In the genomic region with DNA sequence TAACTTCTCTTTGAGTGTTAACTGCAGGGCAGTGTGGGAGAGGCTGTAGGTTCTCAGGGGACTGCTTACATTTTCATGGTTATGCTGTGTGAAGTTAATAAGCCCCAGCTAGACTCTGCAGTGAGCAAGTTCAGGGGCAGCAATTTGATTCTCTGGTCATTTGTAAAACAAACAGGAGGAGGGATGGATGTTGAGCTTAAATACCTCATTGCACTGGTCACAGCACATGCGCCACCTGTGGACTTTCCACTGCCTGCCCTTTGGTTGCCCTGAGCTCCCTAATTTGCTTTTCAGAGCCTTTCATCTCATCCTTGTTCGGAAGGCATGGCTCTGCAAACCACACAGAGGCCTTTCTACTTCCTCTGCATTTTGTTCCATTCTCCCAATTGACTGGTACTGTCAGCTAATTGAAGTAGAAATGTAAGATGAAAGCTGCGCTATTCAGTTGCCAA, we compare ENCODE assay signal across 20 mouse cellular contexts.
A peak's percentile ranks its signal among the peaks of the same experiment; 100 is the strongest.
DNase-seq lines count a peak whose midpoint lies in the region; ATAC-seq and TF ChIP-seq lines count a peak whose summit lies in the region.
"Had no signal": no experiment of that assay in that cellular context is flagged by ENCODE, and none has a peak within 500 bp of the region (broad histone marks: within the 10 kb centered on the region; RNA-seq: fewer than 3 reads in every experiment).

No protein-coding gene starts in this region.

- no peaks in the 10 kb centered on the region for H3K27me3 ChIP-seq in forebrain, postnatal 0 days (ENCODE audit: insufficient read depth, low read length)
- H3K27me3 ChIP-seq in forebrain, embryonic 11.5 days (ENCODE audit: control insufficient read depth, insufficient read depth, low read length): no peaks in the 10 kb centered on the region
- H3K27me3 ChIP-seq in CH12.LX (replicated peaks): no peaks in the 10 kb centered on the region
- H3K27me3 ChIP-seq in embryonic facial prominence, embryonic 15.5 days: no peaks in the 10 kb centered on the region
- H3K27me3 ChIP-seq: embryonic facial prominence, embryonic 13.5 days; megakaryocyte, embryonic 14.5 days; neural tube, embryonic 15.5 days had no signal

- WGBS in forebrain, postnatal 0 days: 31% methylated on average over 3 of the region's 3 CpGs
- 69% methylated on average over 3 of the region's 3 CpGs for WGBS in forebrain, embryonic 11.5 days
- WGBS in embryonic facial prominence, embryonic 15.5 days: 61% methylated on average over 3 of the region's 3 CpGs

- TF ChIP-seq RAD21 in CH12.LX (IDR thresholded peaks at IDR 0.05; ENCODE audit: low read depth, low read length): peak; percentile 29

- H3K4me3 ChIP-seq in forebrain, postnatal 0 days (ENCODE audit: low read depth, low read length): no peak overlapping the region
- no peak overlapping the region for H3K4me3 ChIP-seq in forebrain, embryonic 11.5 days (ENCODE audit: low read depth, low read length)
- no peak overlapping the region for H3K4me3 ChIP-seq in layer of hippocampus, adult 2 months
- no peak overlapping the region for H3K4me3 ChIP-seq in CH12.LX (replicated peaks in 1 of 3; ENCODE audit: low read depth in 2 of 3, low read length in 2 of 3, poor library complexity in 1 of 3)
- no peak overlapping the region for H3K4me3 ChIP-seq in embryonic facial prominence, embryonic 15.5 days (replicated peaks)
- H3K4me3 ChIP-seq: embryonic facial prominence, embryonic 13.5 days; heart, adult 2 months; megakaryocyte, embryonic 14.5 days; neural tube, embryonic 15.5 days had no signal

- no peak overlapping the region for H3K9ac ChIP-seq in forebrain, postnatal 0 days
- H3K9ac ChIP-seq in forebrain, embryonic 11.5 days (ENCODE audit: low read length): no peak overlapping the region
- 0 out of 2 replicates have a peak overlapping the region, but pooled peaks have one; percentile 11 for H3K9ac ChIP-seq in CH12.LX (ENCODE audit: insufficient read depth, low read depth)
- no peak overlapping the region for H3K9ac ChIP-seq in embryonic facial prominence, embryonic 15.5 days
- H3K9ac ChIP-seq: embryonic facial prominence, embryonic 13.5 days; hindbrain, embryonic 14.5 days; neural tube, embryonic 15.5 days had no signal

- peak; percentile 29 for ATAC-seq in forebrain, postnatal 0 days
- ATAC-seq in forebrain, embryonic 11.5 days (replicated peaks; ENCODE audit: low FRiP score): no peak
- ATAC-seq in embryonic facial prominence, embryonic 15.5 days (ENCODE audit: insufficient number of reproducible peaks, low FRiP score, low TSS enrichment, low read depth): no peak
- ATAC-seq: intestine, embryonic 16.5 days had no signal

- no peaks in the 10 kb centered on the region for H3K9me3 ChIP-seq in forebrain, postnatal 0 days (ENCODE audit: low read length)
- H3K9me3 ChIP-seq in forebrain, embryonic 11.5 days (ENCODE audit: control insufficient read depth, low read length): no peaks in the 10 kb centered on the region
- H3K9me3 ChIP-seq in CH12.LX (replicated peaks; ENCODE audit: low read length): peaks cover 8% of the 10 kb centered on the region
- H3K9me3 ChIP-seq in embryonic facial prominence, embryonic 15.5 days (replicated peaks): no peaks in the 10 kb centered on the region
- H3K9me3 ChIP-seq: embryonic facial prominence, embryonic 13.5 days; megakaryocyte, embryonic 14.5 days; neural tube, embryonic 15.5 days had no signal

- H3K4me2 ChIP-seq in forebrain, postnatal 0 days (ENCODE audit: low read depth): no peak overlapping the region
- H3K4me2 ChIP-seq in forebrain, embryonic 11.5 days (ENCODE audit: low read depth, low read length, severe bottlenecking): no peak overlapping the region
- H3K4me2 ChIP-seq in CH12.LX (ENCODE audit: insufficient read depth, low read depth, poor library complexity, severe bottlenecking): peak overlapping the region; percentile 38
- H3K4me2 ChIP-seq in embryonic facial prominence, embryonic 15.5 days (replicated peaks): no peak overlapping the region
- H3K4me2 ChIP-seq: embryonic facial prominence, embryonic 13.5 days; hindbrain, embryonic 14.5 days; liver, embryonic 11.5 days; neural tube, embryonic 15.5 days had no signal

- H3K36me3 ChIP-seq in forebrain, postnatal 0 days (ENCODE audit: insufficient read depth): no peaks in the 10 kb centered on the region
- no peaks in the 10 kb centered on the region for H3K36me3 ChIP-seq in forebrain, embryonic 11.5 days (ENCODE audit: control insufficient read depth, insufficient read depth, low read length)
- H3K36me3 ChIP-seq in CH12.LX (replicated peaks in 1 of 2; ENCODE audit: control insufficient read depth in 1 of 2, insufficient read depth in 1 of 2, low read length in 1 of 2): peaks cover 0 to 2% of the 10 kb centered on the region in 2 experiments
- H3K36me3 ChIP-seq in embryonic facial prominence, embryonic 15.5 days: no peaks in the 10 kb centered on the region
- H3K36me3 ChIP-seq: embryonic facial prominence, embryonic 13.5 days; neural tube, embryonic 15.5 days had no signal

- dilution Hi-C loops in CH12.LX (cut with MboI; ENCODE audit: extremely low pct_ligation_motif_present, extremely low pct_unique_long_range_greater_than_20kb, low sequenced_read_pairs): no loop called here

- TF ChIP-seq POLR2A in CH12.LX (IDR thresholded peaks at IDR 0.05; ENCODE audit: low read depth, low read length): no peak

- no peak for TF ChIP-seq CTCF in forebrain, postnatal 0 days (IDR thresholded peaks at IDR 0.05; ENCODE audit: low read depth)
- TF ChIP-seq CTCF in layer of hippocampus, adult 2 months (conservative IDR thresholded peaks at IDR 0.05): no peak
- TF ChIP-seq CTCF in CH12.LX (conservative IDR thresholded peaks at IDR 0.05 in 1 of 2, IDR thresholded peaks at IDR 0.05 in 1 of 2; ENCODE audit: low read depth in 2 of 2, low read length in 2 of 2): peak in 1 of 2 experiments; percentile 40; a peak in 2 of 4 replicates

- in situ Hi-C loops in CH12.LX (cut with MboI; ENCODE audit: low pct_ligation_motif_present, low pct_unique_long_range_greater_than_20kb, low sequenced_read_pairs): no loop called here

- no peaks in the 10 kb centered on the region for H3K79me2 ChIP-seq in CH12.LX (replicated peaks; ENCODE audit: control insufficient read depth, extremely low read depth, insufficient read depth, poor library complexity, severe bottlenecking)

- no peaks in the 10 kb centered on the region; the same call in 1 of the 2 replicates for H3K4me1 ChIP-seq in forebrain, postnatal 0 days (ENCODE audit: insufficient read depth)
- no peaks in the 10 kb centered on the region for H3K4me1 ChIP-seq in forebrain, embryonic 11.5 days (replicated peaks; ENCODE audit: control insufficient read depth, insufficient read depth, low read length)
- peaks cover 26 to 57% of the 10 kb centered on the region in 2 experiments for H3K4me1 ChIP-seq in CH12.LX (ENCODE audit: control insufficient read depth in 1 of 2, insufficient read depth in 2 of 2)
- no peaks in the 10 kb centered on the region for H3K4me1 ChIP-seq in embryonic facial prominence, embryonic 15.5 days
- H3K4me1 ChIP-seq: megakaryocyte, embryonic 14.5 days; neural tube, embryonic 15.5 days had no signal

- no peak overlapping the region for H3K27ac ChIP-seq in forebrain, postnatal 0 days (ENCODE audit: low read depth, low read length)
- no peak overlapping the region for H3K27ac ChIP-seq in forebrain, embryonic 11.5 days (ENCODE audit: low read depth, low read length)
- H3K27ac ChIP-seq in layer of hippocampus, adult 2 months: peak overlapping the region; percentile 72
- H3K27ac ChIP-seq in CH12.LX (ENCODE audit: insufficient read depth, low read depth): peak overlapping the region; percentile 90
- 0 out of 2 replicates have a peak overlapping the region, but pooled peaks have one; percentile 7 for H3K27ac ChIP-seq in embryonic facial prominence, embryonic 15.5 days (replicated peaks)
- H3K27ac ChIP-seq: embryonic facial prominence, embryonic 13.5 days; heart, adult 2 months; hindbrain, embryonic 14.5 days; neural tube, embryonic 15.5 days had no signal

- DNase-seq in forebrain, postnatal 0 days: peak; percentile 20
- no peak for DNase-seq in forebrain, embryonic 11.5 days (ENCODE audit: low spot score)
- no peak for DNase-seq in layer of hippocampus, adult 2 months (ENCODE audit: low spot score in 2 of 2)
- DNase-seq in layer of hippocampus, postnatal 25 days (ENCODE audit: extremely low spot score in 1 of 2, low spot score in 1 of 2): no peak
- DNase-seq in CH12.LX (ENCODE audit: extremely low read depth): peak; percentile 71
- no peak for DNase-seq in thymus, adult 18-20 months
- DNase-seq: adrenal gland, postnatal 25 days; cerebellum, adult 11-12 months; gastrocnemius, postnatal 25 days; heart, adult 2 months; heart, postnatal 36 days; lung, adult 2 months; thymus, postnatal 36 days had no signal

- TF ChIP-seq EP300 in CH12.LX (IDR thresholded peaks at IDR 0.05; ENCODE audit: low read length): peak; percentile 39; the same call in 1 of the 2 replicates

TF ChIP-seq in CH12.LX, 34 proteins besides CTCF, POLR2A, EP300 and RAD21:
- peak; percentile 77 for TF ChIP-seq NRF1 (IDR thresholded peaks at IDR 0.05; ENCODE audit: low read depth, low read length)
- peak; percentile 28; the same call in 1 of the 2 replicates for TF ChIP-seq MYC (IDR thresholded peaks at IDR 0.05; ENCODE audit: low read depth, low read length)
- TF ChIP-seq JUN (IDR thresholded peaks at IDR 0.05; ENCODE audit: insufficient read depth, low read depth, low read length): no peak
- peak; percentile 57; the same call in 1 of the 2 replicates for TF ChIP-seq TCF12 (IDR thresholded peaks at IDR 0.05; ENCODE audit: low read depth, low read length)
- peak; percentile 53; the same call in 1 of the 2 replicates for TF ChIP-seq ETS1 (conservative IDR thresholded peaks at IDR 0.05; ENCODE audit: low read depth, low read length)
- TF ChIP-seq TBP (conservative IDR thresholded peaks at IDR 0.05; ENCODE audit: low read depth, low read length): 0 out of 2 replicates have a peak, but pooled peaks have one; percentile 37
- peak; percentile 63; the same call in 1 of the 2 replicates for TF ChIP-seq MAX (IDR thresholded peaks at IDR 0.05; ENCODE audit: low read length)
- TF ChIP-seq BHLHE40 (IDR thresholded peaks at IDR 0.05; ENCODE audit: low read depth, low read length): peak; percentile 56
- peak; percentile 38; the same call in 1 of the 2 replicates for TF ChIP-seq SMC3 (IDR thresholded peaks at IDR 0.05; ENCODE audit: low read depth, low read length)
- no peak for TF ChIP-seq MAZ (IDR thresholded peaks at IDR 0.05; ENCODE audit: low read depth, low read length)
- TF ChIP-seq KAT2A (IDR thresholded peaks at IDR 0.05; ENCODE audit: insufficient replicate concordance, low read length): no peak
- peak; percentile 54; the same call in 1 of the 2 replicates for TF ChIP-seq IRF4 (IDR thresholded peaks at IDR 0.05; ENCODE audit: low read depth, low read length)

Comparison
In these comparisons a context has a peak if more than half of its experiments do, and no peak if none do; other contexts are left out.
1. DNase-seq: peak in forebrain, postnatal 0 days (single experiment) and CH12.LX (single experiment); none in forebrain, embryonic 11.5 days (single experiment), layer of hippocampus, adult 2 months (0 of 2), layer of hippocampus, postnatal 25 days (0 of 2) and thymus, adult 18-20 months (0 of 2).
2. H3K27ac ChIP-seq: peak in layer of hippocampus, adult 2 months (single experiment), CH12.LX (single experiment) and embryonic facial prominence, embryonic 15.5 days (single experiment); none in forebrain, postnatal 0 days (single experiment) and forebrain, embryonic 11.5 days (single experiment).